Mouse (Mus musculus) C2C12 (cell line): ENCODE results near the gene Lmx1b. TPM values are rescaled to one million over a fixed set of nuclear protein-coding genes. Genes with fewer than 3 reads are reported as not detected.

Experiments used
- H3K27me3 ChIP-seq: one replicate; pipeline ENCODE4 v1.6.1; 2011; ENCODE audit not compliant: control insufficient read depth, insufficient read depth, insufficient read length
- H3K36me3 ChIP-seq: one replicate; pipeline ENCODE4 v1.6.1; 2011; ENCODE audit not compliant: control insufficient read depth, insufficient read depth
- H3K4me3 ChIP-seq: one replicate; pipeline ENCODE4 v1.5.1; 2011; ENCODE audit warnings: mild to moderate bottlenecking, control low read depth; ENCODE audit not compliant: poor library complexity, insufficient read depth, severe bottlenecking
- H3K79me2 ChIP-seq: one replicate; pipeline ENCODE4 v1.6.1; 2011; ENCODE audit not compliant: control insufficient read depth, insufficient read depth
- H3K79me3 ChIP-seq: one replicate; pipeline ENCODE4 v1.6.1; 2011; ENCODE audit warnings: low read depth, control low read depth
- H3ac ChIP-seq: one replicate; pipeline ENCODE3; 2011; ENCODE audit warnings: low read depth; ENCODE audit not compliant: control insufficient read depth, insufficient read length
- CEBPB ChIP-seq: IDR thresholded peaks from one replicate; pipeline ENCODE4 v1.6.1; 2011; ENCODE audit warnings: low read depth, mild to moderate bottlenecking, control low read depth, moderate library complexity
- CTCF ChIP-seq: IDR thresholded peaks from one replicate; pipeline ENCODE4 v1.5.1; 2011; ENCODE audit not compliant: control insufficient read depth, insufficient read depth, insufficient read length
- FOSL1 ChIP-seq: IDR thresholded peaks from one replicate; pipeline ENCODE4 v1.8.0; 2011; ENCODE audit warnings: mild to moderate bottlenecking, low read length; ENCODE audit not compliant: poor library complexity, insufficient read depth, severe bottlenecking
- MAX ChIP-seq: IDR thresholded peaks from one replicate; pipeline ENCODE4 v1.6.1; 2011; ENCODE audit warnings: mild to moderate bottlenecking, control low read depth
- MYOD1 ChIP-seq: IDR thresholded peaks from one replicate; pipeline ENCODE4 v1.6.1; 2011; ENCODE audit warnings: low read depth; ENCODE audit not compliant: control insufficient read depth, insufficient read length
- MYOG ChIP-seq: IDR thresholded peaks from one replicate; pipeline ENCODE4 v1.6.1; 2011; ENCODE audit not compliant: control insufficient read depth, insufficient read length; ENCODE audit errors: extremely low read depth
- USF1 ChIP-seq: IDR thresholded peaks from one replicate; pipeline ENCODE4 v1.6.1; 2011; ENCODE audit warnings: low read depth, mild to moderate bottlenecking, control low read depth, moderate library complexity
- long read RNA-seq, 2 experiments: library from polyadenylated mRNA; unstranded; transcript quantifications; one replicate each; pipeline ENCODE4 v2.0.0; 2019 to 2020
- polyA plus RNA-seq: library from polyadenylated mRNA; unstranded; fragments of >200 nt; fragmentation: generic; extraction: Trizol; gene quantifications from one replicate; pipeline ENCODE4 v1.2.1, GENCODE M21; 2012; ENCODE audit warnings: missing spikeins

Gene Lmx1b
- polyA plus RNA-seq, result not detected
- long read RNA-seq, experiment 1, result 0 reads
- long read RNA-seq, experiment 2, result 0 reads

- no peak within 1 kb of the TSS for H3ac ChIP-seq
- no peak within 1 kb of the TSS for H3K4me3 ChIP-seq
- peaks cover 97% of the 10 kb centered on the region for H3K27me3 ChIP-seq
- no peaks in the 10 kb centered on the region for H3K36me3 ChIP-seq
- no peak for TF ChIP-seq MAX
- TF ChIP-seq MYOD1, result no peak
- no peak for TF ChIP-seq FOSL1
- no peak for TF ChIP-seq CEBPB
- no peak for TF ChIP-seq CTCF
- no peaks in the 10 kb centered on the region for H3K79me3 ChIP-seq
- no peaks in the 10 kb centered on the region for H3K79me2 ChIP-seq
Observed at GRCm38 (mm10) chr2:33640171-33640721, at the start of gene Lmx1b. TSS of gene Lmx1b (minus strand) at chr2:33640511.

DNA sequence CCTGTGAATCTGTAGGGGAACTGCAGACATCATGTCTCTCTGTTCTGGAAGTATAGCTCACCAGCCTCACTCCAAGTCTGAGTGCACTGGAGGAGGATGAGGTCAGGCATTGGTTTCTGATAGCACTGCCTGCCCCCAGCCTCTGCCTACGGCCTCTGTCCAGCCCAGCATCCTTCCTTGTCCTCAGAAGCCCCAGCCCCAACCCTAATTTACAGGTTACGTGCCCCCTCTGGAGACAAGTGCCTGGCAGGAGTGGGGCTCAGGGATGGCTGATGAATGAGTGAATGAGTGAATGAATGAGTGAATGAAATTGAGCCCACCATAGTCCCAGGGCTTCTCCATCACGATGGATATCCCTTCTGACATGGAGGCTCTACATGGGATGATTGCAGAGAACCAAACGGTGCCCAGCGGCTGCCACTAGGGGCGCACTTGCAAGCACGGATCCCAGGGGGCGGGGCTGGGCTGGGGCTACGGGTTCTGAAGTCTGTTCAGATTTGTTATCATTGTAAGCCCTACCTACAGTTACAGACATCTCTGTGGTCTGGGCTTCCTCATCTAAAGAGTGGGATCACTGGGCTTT, 49.7 kb upstream of the Lmx1b start:
- H3K4me3 ChIP-seq, result no peak overlapping the region
- peaks cover 10% of the 10 kb centered on the region for H3K27me3 ChIP-seq
- H3K79me3 ChIP-seq, result no peaks in the 10 kb centered on the region
- no peaks in the 10 kb centered on the region for H3K36me3 ChIP-seq
- TF ChIP-seq MYOG, result no peak
- no peak for TF ChIP-seq USF1
- no peak for TF ChIP-seq MYOD1
- TF ChIP-seq CEBPB, result no peak
- no peak for TF ChIP-seq FOSL1
- TF ChIP-seq CTCF, result no peak
- no peak for TF ChIP-seq MAX
- H3ac ChIP-seq, result no peak overlapping the region
- no peaks in the 10 kb centered on the region for H3K79me2 ChIP-seq

DNA sequence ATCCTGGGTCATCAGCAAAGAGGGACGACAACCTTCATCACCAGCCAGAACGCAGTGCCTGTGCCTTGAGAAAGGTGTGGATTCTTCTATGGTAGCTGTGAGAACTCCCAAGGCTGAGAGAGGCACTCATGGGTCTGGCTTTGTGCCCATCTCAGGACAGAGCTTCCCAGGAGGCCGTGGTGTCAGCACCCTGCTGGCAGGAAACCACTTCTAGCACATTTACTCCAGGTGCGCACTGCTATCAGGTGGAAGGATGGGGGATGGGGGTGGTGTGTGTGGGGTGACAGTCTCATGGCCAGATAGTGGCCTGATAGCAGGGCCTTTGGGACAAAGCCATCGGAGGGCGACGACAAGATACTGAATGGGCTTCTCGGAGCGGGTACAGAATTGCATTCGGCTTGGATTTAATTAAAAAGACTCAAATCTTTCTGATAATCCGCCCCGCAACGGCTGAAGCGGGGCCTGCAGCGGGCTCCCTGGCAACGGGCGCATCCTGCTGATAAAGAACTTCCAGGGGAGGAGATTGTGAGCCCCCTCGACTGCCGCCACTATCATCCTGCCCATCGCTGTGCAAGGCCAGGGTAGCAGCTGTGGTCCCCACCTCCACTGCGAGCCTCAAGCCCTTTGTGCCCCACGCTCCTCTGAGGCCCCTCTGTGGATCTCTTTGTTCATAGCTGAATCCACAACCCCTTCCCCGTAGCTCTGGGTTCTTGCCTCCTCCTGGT, 49.0 kb upstream of the Lmx1b start:
- no peak overlapping the region for H3K4me3 ChIP-seq
- H3K36me3 ChIP-seq, result no peaks in the 10 kb centered on the region
- peaks cover 12% of the 10 kb centered on the region for H3K27me3 ChIP-seq
- no peaks in the 10 kb centered on the region for H3K79me2 ChIP-seq
- no peaks in the 10 kb centered on the region for H3K79me3 ChIP-seq
- TF ChIP-seq MYOG, result no peak
- no peak for TF ChIP-seq CTCF
- TF ChIP-seq MAX, result no peak
- no peak for TF ChIP-seq FOSL1
- no peak for TF ChIP-seq MYOD1
- no peak for TF ChIP-seq USF1
- no peak for TF ChIP-seq CEBPB
- H3ac ChIP-seq, result no peak overlapping the region

GRCm38 (mm10) chr2:33683594-33683993, 43.3 kb upstream of the Lmx1b start:
- Histone ChIP-seq H3K79me2 (no peaks in the 10 kb centered on the region), H3K79me3 (no peaks in the 10 kb centered on the region), H3ac (no peak overlapping the region), H3K36me3 (no peaks in the 10 kb centered on the region), H3K4me3 (no peak overlapping the region), H3K27me3 (peaks cover 38% of the 10 kb centered on the region)
- no peak for TF ChIP-seq FOSL1
- no peak for TF ChIP-seq MYOD1
- no peak for TF ChIP-seq MAX
- no peak for TF ChIP-seq USF1
- no peak for TF ChIP-seq CEBPB
- no peak for TF ChIP-seq MYOG
- TF ChIP-seq CTCF, result no peak

DNA sequence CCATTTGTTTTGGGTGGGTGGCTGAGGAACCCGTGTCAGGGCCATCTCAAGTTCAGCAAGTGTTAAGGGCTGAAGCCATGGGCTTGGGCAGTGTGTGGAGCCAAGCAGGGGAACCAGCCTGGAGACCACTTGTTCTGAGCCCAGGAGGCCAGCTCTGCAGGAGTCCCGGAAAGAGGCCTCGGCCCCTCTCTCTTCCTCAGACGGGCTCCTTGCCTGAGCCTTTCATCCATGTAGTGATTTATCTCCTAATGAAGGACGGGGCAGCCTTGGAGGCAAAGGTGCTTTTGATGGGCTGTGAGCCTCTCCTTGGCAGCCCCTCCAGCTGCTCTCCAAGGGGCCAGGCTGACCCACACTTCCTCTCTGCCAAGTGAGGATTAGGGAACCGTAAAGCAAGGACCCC, 42.8 kb upstream of the Lmx1b start:
- H3K79me3 ChIP-seq, result no peaks in the 10 kb centered on the region
- H3ac ChIP-seq, result no peak overlapping the region
- no peak overlapping the region for H3K4me3 ChIP-seq
- peaks cover 43% of the 10 kb centered on the region for H3K27me3 ChIP-seq
- H3K36me3 ChIP-seq, result no peaks in the 10 kb centered on the region
- TF ChIP-seq FOSL1 (no peak), MAX (no peak), MYOG (no peak), CTCF (no peak), CEBPB (no peak), MYOD1 (no peak), USF1 (no peak)
- no peaks in the 10 kb centered on the region for H3K79me2 ChIP-seq
